Mouse (Mus musculus) hindbrain, embryonic 10.5 days (tissue): ENCODE measurements at regions not wholly inside any gene's neighbourhood (a gene's known extent, or its start where the extent isn't known, plus 50 kb on each side); places are given as distances from the start of the nearest gene placed in this dataset.

Experiments used
- DNase-seq: peaks from one replicate; pipeline ENCODE4 v3.0.0-alpha.2; 2017; ENCODE audit warnings: low spot score
- H3K27ac ChIP-seq: fragments of 300-500 bp; sonication (generic); 2 replicates; pipeline ENCODE4 v1.5.1; 2016; ENCODE audit warnings: mild to moderate bottlenecking, moderate library complexity
- H3K27me3 ChIP-seq: fragments of 300-500 bp; sonication (generic); 2 replicates; pipeline ENCODE4 v1.6.1; 2016; ENCODE audit warnings: mild to moderate bottlenecking; ENCODE audit not compliant: poor library complexity, insufficient read depth, severe bottlenecking
- H3K36me3 ChIP-seq: fragments of 300-500 bp; sonication (generic); 2 replicates; pipeline ENCODE4 v1.6.1; 2016; ENCODE audit warnings: mild to moderate bottlenecking, moderate library complexity
- H3K4me1 ChIP-seq: fragments of 300-500 bp; sonication (generic); replicated peaks from 2 replicates; pipeline ENCODE4 v1.6.1; 2016; ENCODE audit warnings: mild to moderate bottlenecking
- H3K4me3 ChIP-seq: fragments of 300-500 bp; sonication (generic); 2 replicates; pipeline ENCODE4 v1.5.1; 2016; ENCODE audit warnings: mild to moderate bottlenecking, moderate library complexity
- H3K9me3 ChIP-seq: fragments of 300-500 bp; sonication (generic); 2 replicates; pipeline ENCODE4 v1.6.1; 2016; ENCODE audit warnings: mild to moderate bottlenecking, moderate library complexity
- WGBS: fragments of 180-500 bp; shearing (Covaris S2); methylation state at CpG from one replicate; pipeline ENCODE4 v1.1.7; 2016; 5-methylcytosine and 5-hydroxymethylcytosine counted together

- Histone ChIP-seq H3K27ac (no peak overlapping the region), H3K4me1 (no peaks in the 10 kb centered on the region), H3K27me3 (no peaks in the 10 kb centered on the region), H3K36me3 (no peaks in the 10 kb centered on the region), H3K4me3 (no peak overlapping the region), H3K9me3 (0 out of 2 replicates have a peak, but pooled peaks cover 7% of the 10 kb centered on the region)
- no peak for DNase-seq
- 82% methylated on average over 4 of the region's 4 CpGs for WGBS
Measured at GRCm38 (mm10) chr11:63822847-63823246, 99.2 kb downstream of the Hs3st3b1 start.

DNA sequence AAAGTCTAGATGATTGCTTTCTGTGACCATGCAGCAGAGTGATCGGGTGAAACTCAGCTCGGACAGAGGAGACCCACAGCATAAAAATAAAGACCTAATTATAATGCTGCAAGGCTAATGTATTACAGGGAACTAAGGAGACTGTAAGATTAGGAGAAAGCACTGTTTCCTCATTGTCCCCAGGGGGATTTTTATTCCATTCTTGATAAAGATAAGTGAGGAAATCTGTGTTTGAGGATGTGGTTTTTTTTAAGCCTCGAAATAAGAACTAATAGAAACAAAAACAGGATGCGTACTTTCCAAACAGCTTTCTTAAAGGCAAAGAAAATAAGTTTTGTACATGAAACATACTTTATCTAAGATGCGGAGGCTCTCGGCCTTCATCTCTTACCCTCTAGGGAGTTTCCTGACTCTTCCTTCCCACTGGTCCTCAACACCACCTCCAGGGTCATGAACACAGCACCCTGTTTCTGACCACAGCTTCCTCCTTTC lies 94.8 kb downstream of the Hs3st3b1 start:
- 0 out of 2 replicates have a peak, but pooled peaks cover 7% of the 10 kb centered on the region for H3K9me3 ChIP-seq
- no peak overlapping the region for H3K27ac ChIP-seq
- no peak overlapping the region for H3K4me3 ChIP-seq
- no peaks in the 10 kb centered on the region for H3K27me3 ChIP-seq
- 90% methylated on average over 6 of the region's 6 CpGs for WGBS
- DNase-seq: no peak
- no peaks in the 10 kb centered on the region for H3K36me3 ChIP-seq
- H3K4me1 ChIP-seq: no peaks in the 10 kb centered on the region; the same call in 1 of the 2 replicates

- peaks cover 9% of the 10 kb centered on the region for H3K4me1 ChIP-seq
- 91% methylated on average over 3 of the region's 3 CpGs for WGBS
- no peaks in the 10 kb centered on the region for H3K36me3 ChIP-seq
Measured at GRCm38 (mm10) chr11:63833480-63833879, 88.6 kb downstream of the Hs3st3b1 start.

GRCm38 (mm10) chr11:63834140-63834539 lies 88.0 kb downstream of the Hs3st3b1 start:
- no peak for DNase-seq
- Histone ChIP-seq H3K27ac (peak overlapping the region; percentile 45; the same call in 1 of the 2 replicates), H3K9me3 (no peaks in the 10 kb centered on the region), H3K4me3 (no peak overlapping the region), H3K4me1 (peaks cover 9% of the 10 kb centered on the region), H3K36me3 (no peaks in the 10 kb centered on the region), H3K27me3 (no peaks in the 10 kb centered on the region)
- WGBS: 86% methylated on average over 4 of the region's 4 CpGs

More at GRCm38 (mm10) chr11:63833480-63833879, 88.6 kb downstream of the Hs3st3b1 start:
- Histone ChIP-seq H3K27ac (no peak overlapping the region), H3K9me3 (no peaks in the 10 kb centered on the region), H3K27me3 (no peaks in the 10 kb centered on the region), H3K4me3 (no peak overlapping the region)
- no peak for DNase-seq

- no peak overlapping the region for H3K4me3 ChIP-seq
- WGBS: 41% methylated on average over 7 of the region's 7 CpGs
Measured at GRCm38 (mm10) chr11:63834631-63835030, 87.5 kb downstream of the Hs3st3b1 start.

More at GRCm38 (mm10) chr11:63834631-63835030, 87.5 kb downstream of the Hs3st3b1 start:
- H3K9me3 ChIP-seq: no peaks in the 10 kb centered on the region
- no peaks in the 10 kb centered on the region for H3K36me3 ChIP-seq
- H3K27me3 ChIP-seq: no peaks in the 10 kb centered on the region
- peaks cover 9% of the 10 kb centered on the region for H3K4me1 ChIP-seq
- H3K27ac ChIP-seq: peak overlapping the region; percentile 45; the same call in 1 of the 2 replicates
- DNase-seq: no peak
